Mouse (Mus musculus) erythroblast, adult 5-6 weeks (primary cell): ENCODE results near the gene Fam186a. TPM values are rescaled to one million over a fixed set of nuclear protein-coding genes. Genes with fewer than 3 reads are reported as not detected.
"Not testable (repeated sequence)": the region's sequence is repeated elsewhere in the genome, so short reads cannot be mapped to it uniquely, and the experiment has no call there.

Source experiments
- ATAC-seq: replicated peaks from 2 replicates; pipeline ENCODE4 v1.8.0; 2016; ENCODE audit warnings: moderate number of reproducible peaks, mild to moderate bottlenecking, moderate TSS enrichment, inconsistent platforms; ENCODE audit not compliant: poor library complexity, low FRiP score, severe bottlenecking
- total RNA-seq, 2 experiments: library from RNA; stranded (forward) in 1 of 2; stranded (reverse) in 1 of 2; fragments of 150-400 nt in 1 of 2; fragments of 200-764, 138-1000 nt in 1 of 2; gene quantifications; 2 replicates each; pipeline versions ENCODE4 v1.2.3 to v1.2.4; 2015 to 2017; ENCODE audit warnings: low replicate concordance in 2 of 2

The Fam186a gene
- not detected in 2 replicates for total RNA-seq (2015; ENCODE audit: low replicate concordance)
- not detected in 2 replicates for total RNA-seq (2017; ENCODE audit: low replicate concordance)

GRCm38 (mm10) chr15:99966961-99967360 lies at the start of gene Fam186a:
Fam186a (minus strand) TSS chr15:99967061.
- no peak for ATAC-seq

- no peak for ATAC-seq
Measured at GRCm38 (mm10) chr15:100006180-100006579, 39.3 kb upstream of the Fam186a start.

- no peak for ATAC-seq
Measured at GRCm38 (mm10) chr15:100004677-100005273, 37.9 kb upstream of the Fam186a start.

- ATAC-seq = no peak
Measured at GRCm38 (mm10) chr15:99999390-99999789, 32.5 kb upstream of the Fam186a start.

GRCm38 (mm10) chr15:99997114-99997804 lies 30.4 kb upstream of the Fam186a start:
- no peak for ATAC-seq

- ATAC-seq = no peak
Measured at GRCm38 (mm10) chr15:99993100-99993499, 26.2 kb upstream of the Fam186a start.

- no peak for ATAC-seq
Measured at GRCm38 (mm10) chr15:99979715-99980114, 12.9 kb upstream of the Fam186a start.

- no peak for ATAC-seq
Measured at GRCm38 (mm10) chr15:99979266-99979665, 12.4 kb upstream of the Fam186a start.

GRCm38 (mm10) chr15:99976121-99976520 lies 9.3 kb upstream of the Fam186a start:
- ATAC-seq = not testable (repeated sequence)

- no peak for ATAC-seq
Measured at GRCm38 (mm10) chr15:99974476-99975220, 7.8 kb upstream of the Fam186a start.

- peak; percentile 66 for ATAC-seq
Measured at GRCm38 (mm10) chr15:99972989-99973911, 6.4 kb upstream of the Fam186a start.

- peak; percentile 98 for ATAC-seq
Measured at GRCm38 (mm10) chr15:99972361-99972988, 5.6 kb upstream of the Fam186a start.

- no peak for ATAC-seq
Measured at GRCm38 (mm10) chr15:99970606-99971005, 3.7 kb upstream of the Fam186a start.

- not testable (repeated sequence) for ATAC-seq
Measured at GRCm38 (mm10) chr15:99969765-99970164, 2.9 kb upstream of the Fam186a start, which contains the start of gene Larp4. Larp4 (plus strand) TSS chr15:99970065.

- no peak for ATAC-seq
Measured at GRCm38 (mm10) chr15:99965103-99965775, 1.6 kb downstream of the Fam186a start.

- no peak for ATAC-seq
Measured at GRCm38 (mm10) chr15:99955324-99955723, 11.5 kb downstream of the Fam186a start.

- ATAC-seq = no peak
Measured at GRCm38 (mm10) chr15:99940970-99941630, 25.8 kb downstream of the Fam186a start.

- no peak for ATAC-seq
Measured at GRCm38 (mm10) chr15:99940426-99940825, 26.4 kb downstream of the Fam186a start.
